Comparison of ENCODE assay signal across 8 mouse cellular contexts in the genomic region with DNA sequence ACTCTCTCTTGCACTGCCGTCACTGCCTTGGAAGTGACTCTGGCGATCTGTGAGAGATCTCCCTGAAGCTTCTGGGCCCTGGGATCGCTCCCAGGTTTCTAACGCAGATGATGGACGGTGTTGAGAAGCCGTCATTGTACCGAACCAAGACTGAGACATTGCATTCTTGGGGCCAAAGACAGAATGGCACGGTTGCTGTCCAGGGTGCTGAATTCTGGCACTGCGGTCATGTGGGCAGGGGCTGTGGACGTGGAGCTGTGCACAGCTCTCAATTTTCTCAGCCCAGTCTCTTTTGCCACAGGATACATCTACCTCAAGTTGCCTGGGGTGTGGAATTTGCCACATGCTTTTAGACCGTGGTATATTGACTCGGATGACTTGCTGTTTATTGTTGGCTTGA. TPM values are rescaled to one million over a fixed set of nuclear protein-coding genes. Genes with fewer than 3 reads are reported as not detected.
A peak's percentile ranks its signal among the peaks of the same experiment; 100 is the strongest.
DNase-seq lines count a peak whose midpoint lies in the region; ATAC-seq lines count a peak whose summit lies in the region.

No protein-coding gene starts in this region.

- peak; percentile 72 for DNase-seq in gastrocnemius, postnatal 10 days
- no peak for DNase-seq in gastrocnemius, adult 8-10 months (ENCODE audit: low spot score in 2 of 2)
- peak; percentile 22 for DNase-seq in 3134 (ENCODE audit: extremely low read depth, insufficient read length, low spot score)
- peak; percentile 61 for DNase-seq in adipocyte (ENCODE audit: low spot score)
- DNase-seq in hindlimb bud, embryonic 11.5 days (ENCODE audit: extremely low spot score, low read depth, low spot score) = peak; percentile 60
- DNase-seq in yolk sac, embryonic 10.5 days (ENCODE audit: low spot score) = peak; percentile 45
- no peak for DNase-seq in layer of hippocampus, postnatal 14 days (ENCODE audit: low spot score in 2 of 2)

- peak; percentile 59; the same call in 1 of the 2 replicates for ATAC-seq in megakaryocyte, adult 5-6 weeks (ENCODE audit: poor library complexity, severe bottlenecking)

RNA-seq across cellular contexts. Expression of a gene that starts 1.4 kb away (rescaled TPM):
- total RNA-seq in gastrocnemius, postnatal 10 days (2021) = not detected
- not detected for total RNA-seq in gastrocnemius, adult 8-10 months (2022)
- total RNA-seq in megakaryocyte, adult 5-6 weeks (2015) = not detected in 2 replicates
- not detected in 2 replicates for total RNA-seq in megakaryocyte, adult 5-6 weeks (2017)
- total RNA-seq in layer of hippocampus, postnatal 14 days (2021) = not detected

RNA-seq across cellular contexts. Expression of a gene that starts 14.1 kb away (rescaled TPM):
- total RNA-seq in gastrocnemius, postnatal 10 days (2021) = 1 to 10 TPM; 6.8 to 8.3 TPM
- total RNA-seq in gastrocnemius, adult 8-10 months (2022) = 1 to 10 TPM; 3.5 to 8.2 (median 5.6) TPM
- 30.0 and 33.3 TPM in 2 replicates for total RNA-seq in megakaryocyte, adult 5-6 weeks (2015)
- 36.5 and 46.9 TPM in 2 replicates for total RNA-seq in megakaryocyte, adult 5-6 weeks (2017)
- total RNA-seq in layer of hippocampus, postnatal 14 days (2021) = 10 to 100 TPM in 1 of 2 experiments, 1 to 10 TPM in 1; 9.7 to 10.1 TPM

RNA-seq across cellular contexts. Expression of a gene that starts 55.8 kb away (rescaled TPM):
- 10 to 100 TPM in 1 of 2 experiments, 1 to 10 TPM in 1; 7.8 to 12.8 TPM for total RNA-seq in gastrocnemius, postnatal 10 days (2021)
- total RNA-seq in gastrocnemius, adult 8-10 months (2022) = 10 to 100 TPM in 1 of 4 experiments, 1 to 10 TPM in 3; 5.6 to 12.0 (median 6.3) TPM
- total RNA-seq in megakaryocyte, adult 5-6 weeks (2015) = 9.1 and 15.0 TPM in 2 replicates
- 19.3 and 21.7 TPM in 2 replicates for total RNA-seq in megakaryocyte, adult 5-6 weeks (2017)
- 10 to 100 TPM; 30.0 to 35.0 TPM for total RNA-seq in layer of hippocampus, postnatal 14 days (2021)

Comparison
In these comparisons a context has a peak if more than half of its experiments do, and no peak if none do; other contexts are left out.
1. DNase-seq: peak in gastrocnemius, postnatal 10 days (single experiment), 3134 (single experiment), adipocyte (single experiment), hindlimb bud, embryonic 11.5 days (single experiment) and yolk sac, embryonic 10.5 days (single experiment); none in gastrocnemius, adult 8-10 months (0 of 2) and layer of hippocampus, postnatal 14 days (0 of 2).